Mouse (Mus musculus): ENCODE results near the gene Myo18b.

GRCm38 (mm10) chr5:112790376-112791111, 105.6 kb downstream of the Myo18b start:
- TF ChIP-seq CTCF (IDR thresholded peaks at IDR 0.05; ENCODE audit: control insufficient read depth, insufficient read depth, insufficient read length) (no peak), MYOD1 (IDR thresholded peaks at IDR 0.05; ENCODE audit: control insufficient read depth, insufficient read length, low read depth) (no peak), MAX (IDR thresholded peaks at IDR 0.05) (no peak), USF1 (IDR thresholded peaks at IDR 0.05; ENCODE audit: low read depth) (no peak), CEBPB (IDR thresholded peaks at IDR 0.05; ENCODE audit: low read depth) (no peak), MYOG (IDR thresholded peaks at IDR 0.05; ENCODE audit: control insufficient read depth, extremely low read depth, insufficient read length) (no peak)
